Mouse (Mus musculus): Measurements from ENCODE around the gene Tunar. TPM values are rescaled to one million over a fixed set of nuclear protein-coding genes. Genes with fewer than 3 reads are reported as not detected.
A peak's percentile ranks its signal among the peaks of the same experiment; 100 is the strongest.

Gene Tunar
- total RNA-seq, 2 experiments from 2014 or later, result 17.2 to 19.7 TPM

GRCm38 (mm10) chr12:105403742-105404141 lies 70.1 kb downstream of the Tunar start:
- no peak for DNase-seq

- no peak for DNase-seq
These were observed 72.3 kb downstream of the Tunar start for GRCm38 (mm10) chr12:105406008-105406407.

DNA sequence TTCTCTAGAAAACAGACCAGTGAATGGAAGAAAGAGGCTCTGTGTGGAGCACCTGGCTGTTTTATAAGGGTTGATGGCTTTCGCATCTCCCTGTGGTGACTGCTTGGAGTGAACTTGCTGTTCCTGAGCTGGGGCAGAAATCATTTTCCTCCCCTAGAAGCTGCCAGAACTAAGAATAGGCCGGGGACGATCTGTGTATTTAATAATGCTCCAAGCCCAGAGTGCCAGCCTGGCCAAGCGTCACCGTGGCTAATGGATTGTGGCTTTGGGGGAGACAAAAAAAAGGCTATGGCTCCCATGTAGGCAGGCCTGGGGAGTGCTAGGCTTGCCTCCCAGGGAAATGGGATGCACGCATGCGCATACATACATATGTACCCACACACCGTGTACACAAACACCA lies 80.2 kb downstream of the Tunar start:
- no peak for DNase-seq

DNA sequence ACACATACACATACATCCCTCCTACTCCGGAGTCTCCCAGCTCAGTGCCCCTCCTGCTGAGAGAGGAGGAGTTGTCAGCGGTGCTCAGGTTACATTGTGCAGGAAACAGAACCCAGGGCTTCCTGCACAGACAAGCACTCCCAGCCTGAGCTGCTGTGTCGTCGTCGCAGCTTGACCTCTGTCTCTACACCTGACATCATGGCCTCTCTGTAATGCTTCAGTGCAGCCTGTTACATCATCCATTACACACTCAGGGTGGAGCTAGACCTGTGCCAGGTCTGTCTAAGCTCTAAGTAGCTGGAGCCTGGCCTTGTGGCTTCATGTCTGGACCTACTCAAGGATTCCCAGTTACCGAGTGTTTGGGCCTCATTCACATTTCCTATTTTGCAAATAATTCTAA lies 86.8 kb downstream of the Tunar start:
- no peak for DNase-seq

DNA sequence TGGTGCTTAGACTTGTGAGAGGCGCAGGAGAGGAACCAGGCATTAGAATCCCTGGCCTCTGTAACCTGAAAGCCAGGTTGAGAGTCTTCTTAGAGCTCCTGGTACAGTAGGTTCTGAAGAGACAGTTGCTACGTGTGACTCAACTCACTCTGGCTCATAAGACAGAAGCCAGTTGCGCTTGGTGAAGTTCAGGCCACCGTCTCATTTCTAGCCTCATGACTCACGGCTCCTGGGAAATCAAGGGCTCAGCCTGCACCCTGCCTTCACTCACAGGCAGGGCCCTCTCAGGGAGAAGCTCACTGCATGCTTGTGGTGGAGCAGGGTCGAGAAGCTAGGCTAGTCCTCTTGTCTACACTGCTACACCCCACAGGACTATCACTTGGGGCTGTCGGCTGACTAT lies 92.9 kb downstream of the Tunar start:
- DNase-seq, result no peak

- peak; percentile 76 to 81 for DNase-seq
These were observed 93.5 kb downstream of the Tunar start for GRCm38 (mm10) chr12:105427039-105427757.

DNA sequence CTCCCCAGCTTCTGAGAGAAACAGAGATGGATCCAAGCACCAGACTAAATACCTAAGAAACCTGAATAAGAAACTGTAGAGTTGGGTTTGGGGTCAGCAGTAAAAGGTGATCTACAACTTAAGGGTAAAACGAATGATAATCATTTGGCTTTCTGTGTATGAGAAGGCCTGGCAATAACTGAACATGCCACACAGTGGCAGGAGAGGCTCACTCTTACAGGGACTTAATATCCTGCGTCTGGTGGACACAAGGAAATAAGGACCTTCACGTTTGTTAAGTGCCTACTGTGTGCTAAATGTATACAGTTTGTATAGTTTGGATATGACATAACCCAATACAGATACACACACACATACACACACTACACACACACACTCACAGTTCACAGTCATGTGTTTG lies 98.2 kb downstream of the Tunar start:
- no peak for DNase-seq

GRCm38 (mm10) chr12:105432807-105433206 lies 99.1 kb downstream of the Tunar start:
- DNase-seq, result no peak

Other genes starting within 250 kb of the Tunar start
- not detected for gene Tcl1b2, start 187.9 kb upstream of the Tunar start, total RNA-seq (2021)
- not detected for gene Tcl1b1, start 174.2 kb upstream of the Tunar start, total RNA-seq (2021)
- gene Tcl1b5, start 157.5 kb upstream of the Tunar start, total RNA-seq (2021), result not detected
- not detected for gene Tcl1b3, start 142.8 kb upstream of the Tunar start, total RNA-seq (2021)
- gene Tcl1b4, start 131.9 kb upstream of the Tunar start, total RNA-seq (2021), result not detected
- not detected for gene Tcl1, start 111.1 kb upstream of the Tunar start, total RNA-seq (2021)
- 100 to 1,000 TPM; 118 to 119 TPM for gene D430019H16Rik, start 120.0 kb downstream of the Tunar start, total RNA-seq (2021)
- gene Bdkrb2, start 229.4 kb downstream of the Tunar start, total RNA-seq (2021), result under 1 TPM; 0.20 to 0.35 TPM

Data from layer of hippocampus, postnatal 36 days (tissue).